Mouse (Mus musculus): ENCODE measurements at regions not wholly inside any gene's neighbourhood (a gene's known extent, or its start where the extent isn't known, plus 50 kb on each side); places are given as distances from the start of the nearest gene placed in this dataset.

GRCm38 (mm10) chr17:78023507-78024355 is 176.3 kb upstream of the Crim1 start:
- no peak for DNase-seq
- intact Hi-C loops (cut with DNase I), result no loop called here
- Histone ChIP-seq H3K4me3 (no peak overlapping the region), H3K27ac (no peak overlapping the region), H3K79me2 (replicated peaks; ENCODE audit: control insufficient read depth, insufficient read depth, low read length) (no peaks in the 10 kb centered on the region), H3K4me1 (ENCODE audit: control insufficient read depth, insufficient read depth, low read length) (no peaks in the 10 kb centered on the region; the same call in 1 of the 2 replicates), H3K9ac (ENCODE audit: low read depth, low read length) (no peak overlapping the region), H3K36me3 (ENCODE audit: control insufficient read depth, insufficient read depth, low read length) (no peaks in the 10 kb centered on the region), H3K27me3 (ENCODE audit: control insufficient read depth, insufficient read depth, low read length) (no peaks in the 10 kb centered on the region)
- 53% methylated on average over 8 of the region's 8 CpGs for WGBS
- TF ChIP-seq CTCF (IDR thresholded peaks at IDR 0.05), result no peak
- no peak for TF ChIP-seq POLR2A (IDR thresholded peaks at IDR 0.05; ENCODE audit: insufficient read depth, low read depth, low read length)
- TF ChIP-seq EP300 (IDR thresholded peaks at IDR 0.05; ENCODE audit: insufficient read depth, low read depth, low read length), result no peak

DNA sequence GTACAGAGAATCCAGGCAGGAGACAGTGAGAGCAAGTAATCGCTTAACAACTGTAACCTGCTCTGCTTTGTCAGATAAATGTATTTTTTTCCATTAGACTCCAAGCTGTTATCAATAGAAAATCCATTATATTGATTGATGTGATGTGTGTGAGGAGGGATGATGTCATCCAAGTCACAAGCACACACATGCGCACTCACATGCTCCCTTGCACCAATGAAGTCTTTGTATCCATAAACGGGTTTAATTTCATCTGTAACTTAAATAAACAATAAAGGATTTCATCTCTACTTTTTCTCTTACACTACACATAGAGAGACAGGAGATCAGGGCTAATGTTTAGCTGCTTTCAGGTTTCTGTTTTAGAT is 175.7 kb upstream of the Crim1 start:
- intact Hi-C loops (cut with DNase I), result no loop called here
- Histone ChIP-seq H3K4me1 (ENCODE audit: control insufficient read depth, insufficient read depth, low read length) (no peaks in the 10 kb centered on the region; the same call in 1 of the 2 replicates), H3K27ac (no peak overlapping the region), H3K4me3 (no peak overlapping the region), H3K36me3 (ENCODE audit: control insufficient read depth, insufficient read depth, low read length) (no peaks in the 10 kb centered on the region), H3K27me3 (ENCODE audit: control insufficient read depth, insufficient read depth, low read length) (no peaks in the 10 kb centered on the region), H3K79me2 (replicated peaks; ENCODE audit: control insufficient read depth, insufficient read depth, low read length) (no peaks in the 10 kb centered on the region), H3K9ac (ENCODE audit: low read depth, low read length) (no peak overlapping the region)
- TF ChIP-seq EP300 (IDR thresholded peaks at IDR 0.05; ENCODE audit: insufficient read depth, low read depth, low read length) (no peak), CTCF (IDR thresholded peaks at IDR 0.05) (no peak), POLR2A (IDR thresholded peaks at IDR 0.05; ENCODE audit: insufficient read depth, low read depth, low read length) (no peak)
- no peak for DNase-seq
- 79% methylated on average over 3 of the region's 3 CpGs for WGBS

DNA sequence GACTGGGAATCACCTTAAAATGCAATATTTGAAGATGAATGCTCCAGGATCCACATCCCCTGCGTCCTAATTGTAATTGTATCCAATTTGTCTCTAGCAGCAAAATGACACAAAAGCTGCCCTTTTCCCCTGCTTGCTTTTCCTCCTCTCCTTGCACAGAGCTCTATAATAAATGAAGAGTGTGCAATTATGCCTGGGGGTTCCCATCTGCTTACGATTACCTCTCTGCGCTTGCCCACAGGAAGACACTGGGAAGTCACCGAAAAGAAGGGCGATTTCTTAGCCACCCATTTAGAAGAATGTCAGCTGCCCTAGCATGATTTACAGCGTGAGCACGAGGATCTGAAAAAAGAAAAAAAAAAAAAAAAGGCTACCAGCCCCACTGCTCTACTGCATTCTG is 174.8 kb upstream of the Crim1 start:
- H3K4me3 ChIP-seq, result no peak overlapping the region
- 77% methylated on average over 7 of the region's 7 CpGs for WGBS
- DNase-seq, result no peak
- no peaks in the 10 kb centered on the region for H3K79me2 ChIP-seq (replicated peaks; ENCODE audit: control insufficient read depth, insufficient read depth, low read length)
- no peak overlapping the region for H3K27ac ChIP-seq
- intact Hi-C loops (cut with DNase I), result no loop called here
- H3K4me1 ChIP-seq (ENCODE audit: control insufficient read depth, insufficient read depth, low read length), result no peaks in the 10 kb centered on the region; the same call in 1 of the 2 replicates
- H3K36me3 ChIP-seq (ENCODE audit: control insufficient read depth, insufficient read depth, low read length), result no peaks in the 10 kb centered on the region
- no peak for TF ChIP-seq POLR2A (IDR thresholded peaks at IDR 0.05; ENCODE audit: insufficient read depth, low read depth, low read length)
- H3K27me3 ChIP-seq (ENCODE audit: control insufficient read depth, insufficient read depth, low read length), result no peaks in the 10 kb centered on the region
- no peak overlapping the region for H3K9ac ChIP-seq (ENCODE audit: low read depth, low read length)

DNA sequence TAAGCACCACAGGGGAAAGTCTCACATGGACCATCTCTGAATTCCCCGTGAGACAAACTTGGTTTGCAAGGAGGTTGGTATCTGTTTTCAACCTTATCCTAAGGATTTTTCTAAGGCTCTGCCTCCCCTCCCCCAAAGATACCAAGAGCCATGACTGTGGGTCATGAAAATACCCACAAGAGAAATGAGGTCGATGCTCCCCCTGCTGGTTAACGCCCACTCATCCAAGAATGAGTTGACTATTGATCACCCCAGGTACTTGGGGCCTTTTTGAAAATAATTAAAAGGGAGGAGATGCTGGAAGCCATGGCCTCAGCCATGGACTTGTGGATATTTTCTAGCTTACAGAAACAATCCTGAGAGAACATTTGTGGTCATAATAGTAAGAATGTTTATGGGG is 164.4 kb upstream of the Crim1 start:
- Histone ChIP-seq H3K36me3 (ENCODE audit: control insufficient read depth, insufficient read depth, low read length) (no peaks in the 10 kb centered on the region), H3K27me3 (ENCODE audit: control insufficient read depth, insufficient read depth, low read length) (no peaks in the 10 kb centered on the region), H3K27ac (no peak overlapping the region), H3K9ac (ENCODE audit: low read depth, low read length) (no peak overlapping the region), H3K79me2 (replicated peaks; ENCODE audit: control insufficient read depth, insufficient read depth, low read length) (no peaks in the 10 kb centered on the region), H3K4me1 (ENCODE audit: control insufficient read depth, insufficient read depth, low read length) (no peaks in the 10 kb centered on the region), H3K4me3 (no peak overlapping the region)
- no peak for DNase-seq
- 66% methylated on average over 3 of the region's 3 CpGs for WGBS
- TF ChIP-seq EP300 (IDR thresholded peaks at IDR 0.05; ENCODE audit: insufficient read depth, low read depth, low read length) (no peak), CTCF (IDR thresholded peaks at IDR 0.05) (no peak), POLR2A (IDR thresholded peaks at IDR 0.05; ENCODE audit: insufficient read depth, low read depth, low read length) (no peak)
- intact Hi-C loops (cut with DNase I), result no loop called here

- Histone ChIP-seq H3K79me2 (replicated peaks; ENCODE audit: control insufficient read depth, insufficient read depth, low read length) (no peaks in the 10 kb centered on the region), H3K27me3 (ENCODE audit: control insufficient read depth, insufficient read depth, low read length) (no peaks in the 10 kb centered on the region), H3K36me3 (ENCODE audit: control insufficient read depth, insufficient read depth, low read length) (no peaks in the 10 kb centered on the region), H3K9ac (ENCODE audit: low read depth, low read length) (no peak overlapping the region), H3K4me1 (ENCODE audit: control insufficient read depth, insufficient read depth, low read length) (no peaks in the 10 kb centered on the region), H3K27ac (no peak overlapping the region), H3K4me3 (no peak overlapping the region)
- WGBS, result 85% methylated on average over 1 of the region's 1 CpGs
- no peak for TF ChIP-seq POLR2A (IDR thresholded peaks at IDR 0.05; ENCODE audit: insufficient read depth, low read depth, low read length)
- no peak for TF ChIP-seq EP300 (IDR thresholded peaks at IDR 0.05; ENCODE audit: insufficient read depth, low read depth, low read length)
- no peak for TF ChIP-seq CTCF (IDR thresholded peaks at IDR 0.05)
- DNase-seq, result no peak
- intact Hi-C loops (cut with DNase I), result no loop called here
Observed at GRCm38 (mm10) chr17:78040338-78040737, 159.7 kb upstream of the Crim1 start.

GRCm38 (mm10) chr17:78041204-78041603 is 158.8 kb upstream of the Crim1 start:
- intact Hi-C loops (cut with DNase I), result no loop called here
- TF ChIP-seq POLR2A (IDR thresholded peaks at IDR 0.05; ENCODE audit: insufficient read depth, low read depth, low read length) (no peak), CTCF (IDR thresholded peaks at IDR 0.05) (peak; percentile 28)
- H3K4me1 ChIP-seq (ENCODE audit: control insufficient read depth, insufficient read depth, low read length), result no peaks in the 10 kb centered on the region
- no peak overlapping the region for H3K4me3 ChIP-seq
- DNase-seq, result no peak
- no peaks in the 10 kb centered on the region for H3K79me2 ChIP-seq (replicated peaks; ENCODE audit: control insufficient read depth, insufficient read depth, low read length)
- no peaks in the 10 kb centered on the region for H3K36me3 ChIP-seq (ENCODE audit: control insufficient read depth, insufficient read depth, low read length)
- H3K9ac ChIP-seq (ENCODE audit: low read depth, low read length), result no peak overlapping the region
- no peaks in the 10 kb centered on the region for H3K27me3 ChIP-seq (ENCODE audit: control insufficient read depth, insufficient read depth, low read length)
- 70% methylated on average over 4 of the region's 4 CpGs for WGBS
- H3K27ac ChIP-seq, result no peak overlapping the region
